Comparison of ENCODE assay signal across 8 mouse cellular contexts in the genomic region with DNA sequence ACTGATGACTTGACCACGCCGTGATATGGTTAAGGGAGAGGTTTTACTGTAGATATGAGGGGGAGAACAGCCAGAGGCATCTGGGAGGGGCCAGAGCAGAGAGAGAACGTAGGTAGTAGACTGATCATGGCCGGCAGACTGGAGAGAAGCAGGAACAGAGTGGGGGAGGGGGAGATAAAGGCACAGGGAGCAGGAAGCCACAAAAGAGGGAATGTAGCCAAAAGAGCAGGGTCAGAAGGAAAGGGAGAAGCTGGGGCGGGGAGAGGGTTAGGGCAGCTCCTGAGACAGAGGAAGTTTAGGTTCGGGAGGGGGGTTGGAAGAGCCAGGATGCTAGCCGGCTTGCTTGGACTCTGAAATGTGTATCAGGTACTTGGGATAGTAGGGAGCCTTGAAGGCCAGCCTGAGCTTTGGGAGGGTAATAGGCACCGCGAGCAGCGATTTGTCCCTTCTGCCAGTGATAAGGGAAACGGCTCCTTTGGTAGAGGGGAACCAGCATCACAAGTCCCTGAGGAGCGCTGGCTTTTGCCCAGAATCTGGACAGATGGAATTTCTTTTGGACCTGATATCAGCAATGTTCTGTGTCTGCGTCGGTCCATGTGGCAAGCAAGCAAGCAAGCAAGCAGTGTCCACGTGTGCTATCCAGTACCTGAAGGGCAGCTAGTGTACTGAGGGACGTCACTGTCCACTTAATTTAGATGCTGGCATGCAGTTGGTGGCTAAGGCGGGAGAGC. TPM values are rescaled to one million over a fixed set of nuclear protein-coding genes. Genes with fewer than 3 reads are reported as not detected.
DNase-seq lines count a peak whose midpoint lies in the region; ATAC-seq lines count a peak whose summit lies in the region.

No protein-coding gene starts in this region.

- no peaks in the 10 kb centered on the region for H3K9me3 ChIP-seq in erythroblast, embryonic 14.5 days (ENCODE audit: control insufficient read depth, low read length)
- H3K9me3 ChIP-seq in forebrain, embryonic 11.5 days (ENCODE audit: control insufficient read depth, low read length), result no peaks in the 10 kb centered on the region
- H3K9me3 ChIP-seq in hindbrain, embryonic 12.5 days (replicated peaks), result no peaks in the 10 kb centered on the region
- H3K9me3 ChIP-seq in midbrain, embryonic 15.5 days, result no peaks in the 10 kb centered on the region

- H3K4me2 ChIP-seq in forebrain, embryonic 11.5 days (ENCODE audit: low read depth, low read length, severe bottlenecking), result peak overlapping the region; percentile 38
- H3K4me2 ChIP-seq in hindbrain, embryonic 12.5 days (replicated peaks), result peak overlapping the region; percentile 42
- H3K4me2 ChIP-seq in midbrain, embryonic 15.5 days, result peak overlapping the region; percentile 12; the same call in 1 of the 2 replicates

- H3K4me3 ChIP-seq in erythroblast, embryonic 14.5 days (replicated peaks), result peak overlapping the region; percentile 56
- no peak overlapping the region for H3K4me3 ChIP-seq in forebrain, embryonic 11.5 days (ENCODE audit: low read depth, low read length)
- H3K4me3 ChIP-seq in hindbrain, embryonic 12.5 days, result peak overlapping the region; percentile 7; the same call in 1 of the 2 replicates
- H3K4me3 ChIP-seq in midbrain, embryonic 15.5 days, result no peak overlapping the region

- H3K4me1 ChIP-seq in erythroblast, embryonic 14.5 days (ENCODE audit: control insufficient read depth), result peaks cover 38% of the 10 kb centered on the region
- H3K4me1 ChIP-seq in forebrain, embryonic 11.5 days (replicated peaks; ENCODE audit: control insufficient read depth, insufficient read depth, low read length), result peaks cover 20% of the 10 kb centered on the region
- H3K4me1 ChIP-seq in hindbrain, embryonic 12.5 days, result peaks cover 31% of the 10 kb centered on the region
- peaks cover 17% of the 10 kb centered on the region for H3K4me1 ChIP-seq in midbrain, embryonic 15.5 days

- no peak for ATAC-seq in erythroblast, adult 5-6 weeks (replicated peaks; ENCODE audit: low FRiP score, poor library complexity, severe bottlenecking)
- peak; percentile 42 for ATAC-seq in forebrain, embryonic 11.5 days (replicated peaks; ENCODE audit: low FRiP score)
- ATAC-seq in hindbrain, embryonic 12.5 days (ENCODE audit: low FRiP score), result peak; percentile 71
- ATAC-seq in midbrain, embryonic 15.5 days (replicated peaks), result peak; percentile 67

- no peak for DNase-seq in forebrain, embryonic 11.5 days (ENCODE audit: low spot score)
- DNase-seq in liver, result peak; percentile 57
- DNase-seq in Muller cell, postnatal 12 days (ENCODE audit: inconsistent ontology term), result no peak
- DNase-seq in urinary bladder, postnatal 36 days (ENCODE audit: low spot score in 2 of 2), result no peak

- peak overlapping the region; percentile 38 for H3K9ac ChIP-seq in forebrain, embryonic 11.5 days (ENCODE audit: low read length)
- H3K9ac ChIP-seq in hindbrain, embryonic 12.5 days, result peak overlapping the region; percentile 45
- no peak overlapping the region for H3K9ac ChIP-seq in midbrain, embryonic 15.5 days

- 23% methylated on average over 17 of the region's 17 CpGs for WGBS in forebrain, embryonic 11.5 days
- WGBS in hindbrain, embryonic 12.5 days, result 24% methylated on average over 17 of the region's 17 CpGs
- WGBS in midbrain, embryonic 15.5 days, result 22% methylated on average over 17 of the region's 17 CpGs

- H3K27me3 ChIP-seq in erythroblast, embryonic 14.5 days (ENCODE audit: control insufficient read depth), result peaks cover 2% of the 10 kb centered on the region; the same call in 1 of the 2 replicates
- H3K27me3 ChIP-seq in forebrain, embryonic 11.5 days (ENCODE audit: control insufficient read depth, insufficient read depth, low read length), result no peaks in the 10 kb centered on the region; the same call in 1 of the 2 replicates
- no peaks in the 10 kb centered on the region for H3K27me3 ChIP-seq in hindbrain, embryonic 12.5 days
- no peaks in the 10 kb centered on the region; the same call in 1 of the 2 replicates for H3K27me3 ChIP-seq in midbrain, embryonic 15.5 days (replicated peaks)

- no peaks in the 10 kb centered on the region for H3K36me3 ChIP-seq in erythroblast, embryonic 14.5 days (ENCODE audit: control insufficient read depth)
- no peaks in the 10 kb centered on the region for H3K36me3 ChIP-seq in forebrain, embryonic 11.5 days (ENCODE audit: control insufficient read depth, insufficient read depth, low read length)
- no peaks in the 10 kb centered on the region for H3K36me3 ChIP-seq in hindbrain, embryonic 12.5 days
- H3K36me3 ChIP-seq in midbrain, embryonic 15.5 days (replicated peaks), result no peaks in the 10 kb centered on the region

- H3K27ac ChIP-seq in forebrain, embryonic 11.5 days (ENCODE audit: low read depth, low read length), result no peak overlapping the region; the same call in 1 of the 2 replicates
- H3K27ac ChIP-seq in hindbrain, embryonic 12.5 days, result peak overlapping the region; percentile 72
- H3K27ac ChIP-seq in midbrain, embryonic 15.5 days, result no peak overlapping the region

RNA-seq across cellular contexts. Expression of a gene that starts 10.7 kb away (rescaled TPM):
- polyA plus RNA-seq in erythroblast, embryonic 14.5 days (2012), result 4.1 and 7.3 TPM in 2 replicates
- 86.7 and 92.8 TPM in 2 replicates for total RNA-seq in erythroblast, adult 5-6 weeks (2015; ENCODE audit: low replicate concordance)
- total RNA-seq in erythroblast, adult 5-6 weeks (2017; ENCODE audit: low replicate concordance), result 57.4 and 72.8 TPM in 2 replicates
- polyA plus RNA-seq in forebrain, embryonic 11.5 days (2014; fragmentation: Nextera tagmentation; extraction: Ambion mirVana), result 141 and 155 TPM in 2 replicates
- polyA plus RNA-seq in hindbrain, embryonic 12.5 days (2016; fragmentation: Nextera tagmentation; extraction: Ambion mirVana), result 139 TPM in 2 replicates
- polyA plus RNA-seq in midbrain, embryonic 15.5 days (2015; fragmentation: Nextera tagmentation; extraction: Ambion mirVana), result 172 and 176 TPM in 2 replicates

Comparison
In these comparisons a context has a peak if more than half of its experiments do, and no peak if none do; other contexts are left out.
1. H3K4me3 ChIP-seq: peak in erythroblast, embryonic 14.5 days (single experiment) and hindbrain, embryonic 12.5 days (single experiment); none in forebrain, embryonic 11.5 days (single experiment) and midbrain, embryonic 15.5 days (single experiment).
2. RNA of a gene that starts 10.7 kb away (polyA plus RNA-seq): 172 to 176 TPM in midbrain, embryonic 15.5 days, 141 to 155 TPM in forebrain, embryonic 11.5 days and 139 TPM in hindbrain, embryonic 12.5 days; 4.1 to 7.3 TPM in erythroblast, embryonic 14.5 days; every median in the first group is over 10 times any median in the second.
3. Peak in every context shown above with its lines, with median percentiles within 50 percentile points of each other: H3K4me2 ChIP-seq.